Mouse (Mus musculus) midbrain, embryonic 16.5 days (tissue): Measurements from ENCODE around the gene Usp47. TPM values are rescaled to one million over a fixed set of nuclear protein-coding genes. Genes with fewer than 3 reads are reported as not detected.
A peak's percentile ranks its signal among the peaks of the same experiment; 100 is the strongest.

ENCODE experiments used
- ATAC-seq: fragments of 200-750 bp; cut with Nextera tagmentation; 2 replicates; pipeline ENCODE4 v1.8.0; 2017; ENCODE audit warnings: moderate TSS enrichment
- H3K27ac ChIP-seq: fragments of 300-500 bp; sonication (generic); 2 replicates; pipeline ENCODE4 v1.5.1; 2014; ENCODE audit warnings: mild to moderate bottlenecking, low read length, mixed read lengths
- H3K27me3 ChIP-seq: fragments of 300-500 bp; sonication (generic); 2 replicates; pipeline ENCODE4 v1.6.1; 2014; ENCODE audit warnings: low read depth, low read length, mixed read lengths; ENCODE audit not compliant: control insufficient read depth, insufficient read depth
- H3K36me3 ChIP-seq: fragments of 300-500 bp; sonication (generic); 2 replicates; pipeline ENCODE4 v1.6.1; 2014; ENCODE audit warnings: mild to moderate bottlenecking, low read length, moderate library complexity, mixed read lengths; ENCODE audit not compliant: control insufficient read depth, insufficient read depth
- H3K4me1 ChIP-seq: fragments of 300-500 bp; sonication (generic); 2 replicates; pipeline ENCODE4 v1.6.1; 2014; ENCODE audit warnings: mild to moderate bottlenecking, low read length, mixed read lengths; ENCODE audit not compliant: control insufficient read depth, insufficient read depth
- H3K4me2 ChIP-seq: fragments of 300-500 bp; sonication (generic); 2 replicates; pipeline ENCODE4 v1.6.1; 2014; ENCODE audit warnings: mild to moderate bottlenecking, low read length, mixed read lengths
- H3K4me3 ChIP-seq: fragments of 300-500 bp; sonication (generic); 2 replicates; pipeline ENCODE4 v1.5.1; 2014; ENCODE audit warnings: low read depth, mild to moderate bottlenecking, low read length, moderate library complexity, mixed read lengths
- H3K9ac ChIP-seq: fragments of 300-500 bp; sonication (generic); 2 replicates; pipeline ENCODE4 v1.6.1; 2014; ENCODE audit warnings: low read depth, low read length, mixed read lengths
- H3K9me3 ChIP-seq: fragments of 300-500 bp; sonication (generic); replicated peaks from 2 replicates; pipeline ENCODE4 v1.6.1; 2014; ENCODE audit warnings: mild to moderate bottlenecking, low read length, mixed read lengths; ENCODE audit not compliant: control insufficient read depth, poor library complexity, severe bottlenecking
- WGBS: fragments of 180-500 bp; shearing (Covaris S2); extraction: QIAGEN DNeasy Blood & Tissue Kit; methylation state at CpG from one replicate; pipeline ENCODE4 v1.1.7; 2014; 5-methylcytosine and 5-hydroxymethylcytosine counted together
- polyA plus RNA-seq: library from polyadenylated mRNA; unstranded; fragments of >200 nt; fragmentation: Nextera tagmentation; extraction: Ambion mirVana; gene quantifications from 2 replicates; pipeline ENCODE4 v1.2.1, GENCODE M21; 2015

The Usp47 gene
- polyA plus RNA-seq, 1 experiment from 2014 or later: 78.4 TPM

GRCm38 (mm10) chr7:111999376-111999775 is 23.9 kb upstream of the Usp47 start:
- no peak overlapping the region for H3K9ac ChIP-seq

DNA sequence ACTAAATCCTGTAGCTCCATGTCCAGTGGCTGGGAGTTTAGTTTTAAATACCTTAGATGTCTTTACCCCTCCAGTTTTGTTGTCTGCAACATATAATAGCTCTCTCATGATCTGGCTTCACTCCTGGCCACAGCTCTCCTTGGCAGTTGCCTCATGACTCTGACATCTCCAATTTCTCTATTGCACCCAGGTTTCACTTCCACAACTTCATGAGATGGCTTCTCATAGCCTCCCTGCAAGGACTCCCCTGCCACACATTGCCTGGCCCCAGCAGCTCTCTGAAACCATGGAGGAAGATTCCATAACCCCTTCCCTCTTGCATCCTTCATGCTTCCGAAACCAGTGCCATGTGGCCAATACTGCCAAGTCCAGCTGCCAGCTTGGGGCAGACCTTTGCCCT is 23.1 kb upstream of the Usp47 start:
- Histone ChIP-seq H3K36me3 (no peaks in the 10 kb centered on the region), H3K4me3 (no peak overlapping the region), H3K4me2 (no peak overlapping the region), H3K27me3 (no peaks in the 10 kb centered on the region), H3K9ac (no peak overlapping the region), H3K27ac (no peak overlapping the region), H3K9me3 (no peaks in the 10 kb centered on the region), H3K4me1 (no peaks in the 10 kb centered on the region)
- no peak for ATAC-seq
- WGBS: 95% methylated on average over 1 of the region's 1 CpGs

More at GRCm38 (mm10) chr7:111999376-111999775, 23.9 kb upstream of the Usp47 start:
- ATAC-seq: no peak
- no peaks in the 10 kb centered on the region for H3K9me3 ChIP-seq
- H3K27me3 ChIP-seq: no peaks in the 10 kb centered on the region
- no peaks in the 10 kb centered on the region for H3K36me3 ChIP-seq
- no peak overlapping the region for H3K4me2 ChIP-seq
- no peaks in the 10 kb centered on the region for H3K4me1 ChIP-seq
- no peak overlapping the region for H3K4me3 ChIP-seq
- no peak overlapping the region for H3K27ac ChIP-seq

GRCm38 (mm10) chr7:112010511-112010910 is 12.8 kb upstream of the Usp47 start:
- no peaks in the 10 kb centered on the region for H3K36me3 ChIP-seq
- H3K4me3 ChIP-seq: no peak overlapping the region
- no peaks in the 10 kb centered on the region for H3K27me3 ChIP-seq
- no peak for ATAC-seq
- no peak overlapping the region for H3K27ac ChIP-seq
- H3K9me3 ChIP-seq: no peaks in the 10 kb centered on the region
- no peaks in the 10 kb centered on the region for H3K4me1 ChIP-seq
- no peak overlapping the region for H3K4me2 ChIP-seq
- no peak overlapping the region for H3K9ac ChIP-seq
- 75% methylated on average over 2 of the region's 2 CpGs for WGBS

- Histone ChIP-seq H3K9ac (no peak overlapping the region), H3K27me3 (no peaks in the 10 kb centered on the region), H3K4me2 (no peak overlapping the region), H3K9me3 (no peaks in the 10 kb centered on the region), H3K27ac (no peak overlapping the region), H3K4me3 (no peak overlapping the region), H3K36me3 (no peaks in the 10 kb centered on the region), H3K4me1 (no peaks in the 10 kb centered on the region)
- no peak for ATAC-seq
- WGBS: 84% methylated on average over 4 of the region's 4 CpGs
Measured at GRCm38 (mm10) chr7:112010976-112011375, 12.3 kb upstream of the Usp47 start.

GRCm38 (mm10) chr7:112012102-112012501 is 11.2 kb upstream of the Usp47 start:
- no peak overlapping the region for H3K27ac ChIP-seq
- H3K36me3 ChIP-seq: no peaks in the 10 kb centered on the region
- H3K4me3 ChIP-seq: no peak overlapping the region
- no peak overlapping the region for H3K4me2 ChIP-seq
- no peaks in the 10 kb centered on the region for H3K27me3 ChIP-seq
- H3K9ac ChIP-seq: no peak overlapping the region
- no peak for ATAC-seq
- no peaks in the 10 kb centered on the region for H3K9me3 ChIP-seq
- WGBS: 77% methylated on average over 5 of the region's 5 CpGs
- no peaks in the 10 kb centered on the region for H3K4me1 ChIP-seq

DNA sequence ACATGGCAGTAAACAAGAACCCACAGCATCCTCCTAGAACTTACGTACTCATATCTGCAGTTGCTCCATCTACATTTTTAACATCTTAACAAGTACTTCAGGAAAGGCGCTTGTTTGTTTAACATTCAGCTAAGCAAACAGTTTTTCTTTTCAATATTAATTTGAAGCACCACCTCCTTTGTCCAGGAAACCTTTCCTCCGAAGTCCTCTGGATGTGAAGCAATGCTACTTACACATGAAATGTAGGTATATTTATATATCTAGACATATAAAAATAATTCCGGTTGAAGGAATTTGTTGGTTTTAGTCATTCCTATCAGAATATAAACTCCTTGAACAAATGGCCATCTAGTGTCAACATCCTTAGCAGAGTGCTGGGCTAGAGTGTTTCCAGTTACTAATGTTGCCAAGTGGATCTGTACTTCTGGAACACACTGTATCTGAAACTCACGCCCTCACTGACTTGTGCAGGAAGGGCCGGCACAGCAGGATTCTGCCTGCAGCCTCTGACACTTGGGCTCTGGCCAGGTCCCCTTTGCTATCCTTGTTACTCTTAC is 10.6 kb upstream of the Usp47 start:
- 84% methylated on average over 6 of the region's 6 CpGs for WGBS
- Histone ChIP-seq H3K36me3 (no peaks in the 10 kb centered on the region), H3K9me3 (no peaks in the 10 kb centered on the region), H3K9ac (no peak overlapping the region), H3K4me3 (no peak overlapping the region), H3K4me1 (no peaks in the 10 kb centered on the region), H3K27ac (no peak overlapping the region), H3K27me3 (no peaks in the 10 kb centered on the region), H3K4me2 (no peak overlapping the region)
- ATAC-seq: no peak

- Histone ChIP-seq H3K36me3 (no peaks in the 10 kb centered on the region), H3K4me3 (no peak overlapping the region), H3K9me3 (no peaks in the 10 kb centered on the region), H3K27ac (no peak overlapping the region), H3K27me3 (no peaks in the 10 kb centered on the region), H3K9ac (no peak overlapping the region), H3K4me2 (no peak overlapping the region), H3K4me1 (no peaks in the 10 kb centered on the region)
- 72% methylated on average over 2 of the region's 2 CpGs for WGBS
- no peak for ATAC-seq
Measured at GRCm38 (mm10) chr7:112014148-112014547, 9.2 kb upstream of the Usp47 start.

DNA sequence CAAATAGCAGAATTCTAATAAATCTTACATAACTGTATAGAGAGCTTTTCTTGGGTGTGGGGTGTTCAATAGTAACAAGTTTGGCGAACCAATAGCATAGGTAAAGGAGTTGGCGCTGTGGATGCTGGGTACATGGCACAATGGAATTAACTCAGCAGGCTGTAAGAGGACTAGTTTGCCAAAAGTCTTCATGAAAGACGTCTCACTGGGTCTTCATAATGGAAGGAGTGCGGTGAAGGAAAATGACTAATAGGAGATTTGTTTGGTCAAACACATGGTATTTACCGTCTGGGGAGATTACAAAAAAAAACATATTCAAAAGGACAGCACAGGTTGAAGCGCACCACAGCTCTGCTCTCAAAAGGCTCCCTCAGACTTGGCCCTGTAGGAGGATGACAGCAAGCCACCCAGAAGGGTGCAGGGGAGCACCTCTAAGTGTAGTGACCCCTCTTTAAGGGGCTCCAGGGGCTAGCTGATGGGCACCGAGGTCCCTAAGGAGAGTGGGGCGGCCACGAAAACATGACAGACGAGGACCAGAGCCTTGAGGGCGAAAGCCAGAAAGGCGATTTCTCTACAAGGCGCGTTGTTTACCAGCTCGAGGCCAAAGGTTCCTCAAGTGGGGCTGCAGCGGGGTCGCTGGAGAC is 676 bp upstream of the Usp47 start:
- H3K9me3 ChIP-seq: no peaks in the 10 kb centered on the region
- H3K27ac ChIP-seq: peak overlapping the region; percentile 98
- ATAC-seq: peak; percentile 55
- no peaks in the 10 kb centered on the region for H3K36me3 ChIP-seq
- H3K9ac ChIP-seq: peak overlapping the region; percentile 98
- H3K27me3 ChIP-seq: no peaks in the 10 kb centered on the region
- 7% methylated on average over 17 of the region's 17 CpGs for WGBS
- H3K4me2 ChIP-seq: peak overlapping the region; percentile 73
- H3K4me3 ChIP-seq: peak overlapping the region; percentile 76
- peaks cover 34% of the 10 kb centered on the region for H3K4me1 ChIP-seq

GRCm38 (mm10) chr7:112023601-112024445 is 519 bp downstream of the Usp47 start:
- peak overlapping the region; percentile 76 for H3K4me3 ChIP-seq
- under 1% methylated on average over 58 of the region's 58 CpGs for WGBS
- no peaks in the 10 kb centered on the region for H3K27me3 ChIP-seq
- peak; percentile 29; the same call in 1 of the 2 replicates for ATAC-seq
- no peaks in the 10 kb centered on the region for H3K36me3 ChIP-seq
- peaks cover 36% of the 10 kb centered on the region for H3K4me1 ChIP-seq
- peak overlapping the region; percentile 98 for H3K9ac ChIP-seq
- H3K27ac ChIP-seq: peak overlapping the region; percentile 98
- no peaks in the 10 kb centered on the region for H3K9me3 ChIP-seq
- H3K4me2 ChIP-seq: peak overlapping the region; percentile 73
